Mouse (Mus musculus) spleen, adult 18-20 months (tissue): ENCODE measurements around the gene Ksr2.
"Not testable (repeated sequence)": the region's sequence is repeated elsewhere in the genome, so short reads cannot be mapped to it uniquely, and the experiment has no call there.

Experiments used
- DNase-seq, 2 experiments: peaks; one replicate each; pipeline ENCODE4 v3.0.0; 2022; ENCODE audit warnings: mixed read lengths in 2 of 2

Gene Ksr2

DNA sequence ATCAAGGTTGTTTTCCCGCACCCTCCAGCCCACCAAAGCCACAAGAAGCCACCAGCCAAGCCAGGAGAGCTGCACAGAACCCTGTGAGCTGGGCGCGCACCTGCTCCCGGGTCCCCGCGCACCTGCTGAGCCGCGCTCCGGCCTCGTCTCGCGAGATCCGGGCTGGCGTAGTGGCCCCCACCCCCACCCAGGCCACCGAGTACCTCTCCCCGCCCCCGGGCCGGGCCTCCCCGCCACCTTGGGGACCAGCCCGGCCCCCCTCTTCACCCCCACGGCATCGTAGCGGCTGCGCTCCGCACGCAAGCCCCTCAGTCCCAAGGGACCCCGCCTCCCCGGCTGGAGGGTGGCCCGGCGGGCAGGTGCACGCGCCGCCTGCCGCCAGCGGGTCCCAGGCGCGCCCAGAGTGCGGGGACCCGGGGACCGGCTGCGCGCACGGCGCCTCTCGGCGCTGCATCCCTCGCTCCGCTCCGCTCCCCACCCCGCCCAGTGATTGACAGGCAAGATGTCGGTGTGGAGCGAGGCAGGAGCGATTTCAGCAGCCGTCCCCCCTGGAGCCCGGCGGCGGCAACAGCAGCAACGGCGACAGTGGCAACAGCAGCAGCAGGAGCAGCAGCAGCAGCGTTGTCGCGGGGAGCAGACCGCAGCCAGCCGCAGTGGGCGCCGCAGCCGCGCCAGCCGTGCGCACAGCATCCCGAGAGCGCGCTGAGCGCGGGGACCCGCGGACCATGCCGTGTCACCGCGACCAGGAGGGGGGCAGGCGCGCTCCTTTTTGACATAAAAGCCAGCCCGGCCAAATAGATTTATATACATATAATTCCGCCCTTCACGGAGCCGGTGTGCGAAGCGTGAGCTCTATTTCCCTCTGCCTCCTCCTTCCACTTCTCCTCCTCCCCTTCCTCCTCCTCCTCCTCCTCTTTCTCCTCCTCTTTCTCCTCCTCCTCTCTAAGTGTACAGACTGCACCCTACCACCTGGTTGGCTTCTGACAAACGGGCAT lies at the start of gene Ksr2:
Gene Ksr2, plus strand, starts transcription at position 494 of the 995 bp plus-strand sequence.
- DNase-seq = peak in 1 of 2 experiments; percentile 12

DNA sequence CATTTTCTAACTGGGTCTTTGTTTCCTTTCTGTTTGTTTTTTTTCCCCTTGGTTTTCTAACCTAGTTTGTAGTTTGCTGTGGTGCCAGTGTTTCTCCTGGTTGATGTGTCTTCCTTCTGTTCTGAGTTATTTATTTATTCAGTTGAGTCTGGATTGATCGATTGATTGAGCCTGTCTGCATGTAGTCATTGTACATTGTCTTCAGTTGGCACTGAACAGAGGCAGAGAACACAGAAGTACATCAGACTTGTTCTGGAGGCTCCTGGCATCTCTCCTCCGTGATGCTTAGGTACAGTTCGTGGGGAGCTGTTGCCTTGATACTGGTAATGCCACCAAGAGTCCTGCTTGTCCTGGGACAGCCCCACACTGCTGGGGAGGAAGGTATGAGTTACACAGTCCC lies 49.0 kb upstream of the Ksr2 start:
- no peak for DNase-seq

GRCm38 (mm10) chr5:117365904-117366561 lies 47.8 kb upstream of the Ksr2 start:
- DNase-seq = no peak

GRCm38 (mm10) chr5:117367206-117367605 lies 46.6 kb upstream of the Ksr2 start:
- no peak for DNase-seq

- no peak for DNase-seq
These were observed 43.2 kb upstream of the Ksr2 start for GRCm38 (mm10) chr5:117370592-117370991.

DNA sequence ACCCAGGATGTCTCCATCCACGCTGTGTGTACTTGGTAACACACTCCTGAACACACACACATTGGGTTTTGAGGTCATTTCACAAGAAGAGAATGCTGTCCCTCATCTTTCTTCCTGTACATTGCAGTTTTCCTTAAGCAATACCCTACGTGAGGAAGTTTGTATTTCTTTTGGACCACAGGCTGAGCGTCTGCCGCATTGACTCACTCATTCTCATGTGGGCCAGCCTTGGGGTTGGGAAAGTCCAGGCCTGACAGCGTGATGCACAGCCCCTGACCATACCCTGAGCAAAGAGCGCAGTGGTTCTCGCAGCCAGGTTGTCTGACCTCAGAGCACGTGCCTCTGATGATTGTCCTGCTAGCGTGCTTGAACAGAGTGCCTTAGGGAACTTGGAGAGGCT lies 40.4 kb upstream of the Ksr2 start:
- DNase-seq = no peak

DNA sequence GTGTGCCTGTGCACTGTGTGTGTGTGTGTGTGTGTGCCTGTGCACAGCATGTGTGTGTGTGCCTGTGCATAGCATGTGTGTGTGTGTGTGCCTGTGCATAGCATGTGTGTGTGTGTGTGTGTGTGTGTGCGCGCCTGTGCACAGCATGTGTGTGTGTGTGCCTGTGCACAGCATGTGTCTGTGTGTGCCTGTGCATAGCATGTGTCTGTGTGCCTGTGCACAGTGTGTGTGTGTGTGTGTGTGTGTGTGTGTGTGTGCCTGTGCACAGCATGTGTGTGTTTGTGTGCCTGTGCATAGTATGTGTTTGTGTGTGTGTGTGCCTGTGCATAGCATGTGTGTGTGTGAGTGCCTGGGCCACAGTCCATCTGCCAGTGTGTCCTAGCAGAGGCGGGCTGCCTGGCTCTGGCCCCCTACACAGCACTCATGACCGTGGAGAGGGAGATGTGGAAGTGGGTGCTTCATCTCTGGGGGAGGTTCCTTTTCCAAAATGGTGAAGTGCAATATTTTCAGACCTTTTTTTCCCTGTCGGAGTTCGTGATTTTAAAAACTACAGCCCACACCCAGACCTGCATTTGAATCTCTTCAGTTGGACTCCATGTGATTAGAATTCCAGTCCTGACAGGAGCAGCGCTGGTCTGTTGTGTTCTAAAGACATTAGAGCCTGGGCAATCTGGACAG lies 39.3 kb upstream of the Ksr2 start:
- no peak for DNase-seq

- DNase-seq = no peak
These were observed 37.5 kb upstream of the Ksr2 start for GRCm38 (mm10) chr5:117376331-117376761.

DNA sequence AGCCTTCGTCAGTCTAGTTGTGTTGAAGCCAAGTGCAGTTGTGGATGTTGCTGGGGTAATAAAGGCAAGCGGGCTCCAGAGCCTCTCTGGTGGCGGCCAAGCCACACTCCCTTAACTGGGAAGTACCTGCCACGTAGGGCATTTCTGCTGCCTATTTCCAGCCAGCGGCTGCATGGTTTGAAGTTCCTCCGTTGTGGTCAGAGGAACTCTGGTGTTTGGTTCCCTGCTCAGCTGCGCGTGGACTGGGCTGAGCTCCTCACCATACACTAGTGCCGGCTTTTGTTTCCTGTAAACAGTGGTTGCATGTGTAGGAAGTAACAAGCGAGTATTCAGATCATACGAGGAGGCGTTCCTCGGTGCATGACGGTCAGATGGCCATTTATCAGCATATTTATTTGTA lies 36.1 kb upstream of the Ksr2 start:
- DNase-seq = peak; percentile 18 to 47

- no peak for DNase-seq
These were observed 33.6 kb upstream of the Ksr2 start for GRCm38 (mm10) chr5:117380199-117380598.

DNA sequence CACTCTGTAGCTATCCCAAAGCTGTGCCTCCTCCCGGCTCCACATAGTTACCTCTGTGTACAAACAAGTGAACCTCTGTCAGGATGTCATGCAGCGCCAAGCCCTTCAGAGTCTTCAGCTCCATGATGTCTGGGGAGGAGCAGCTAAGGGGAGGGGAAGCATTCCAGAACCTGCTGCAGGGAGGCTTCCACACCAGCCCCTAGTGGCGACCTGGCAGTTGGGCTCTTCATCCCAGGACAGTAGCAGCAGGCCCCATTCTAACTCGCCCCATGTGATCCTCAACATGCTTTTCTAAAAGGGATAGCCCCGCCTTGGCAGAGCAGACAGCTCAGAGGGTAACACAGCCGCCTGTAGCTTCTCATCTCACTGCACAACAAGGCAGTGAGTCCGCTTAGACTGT lies 32.0 kb upstream of the Ksr2 start:
- DNase-seq = no peak

- DNase-seq = no peak
These were observed 30.6 kb upstream of the Ksr2 start for GRCm38 (mm10) chr5:117383198-117383597.

GRCm38 (mm10) chr5:117388296-117388751 lies 25.5 kb upstream of the Ksr2 start:
- peak; percentile 44 to 54 for DNase-seq

GRCm38 (mm10) chr5:117388877-117389276 lies 24.9 kb upstream of the Ksr2 start, which contains the start of gene Rfc5:
TSS of gene Rfc5 (minus strand) at chr5:117389047.
- DNase-seq = peak; percentile 89 to 94

- no peak for DNase-seq
These were observed 22.9 kb upstream of the Ksr2 start for GRCm38 (mm10) chr5:117390895-117391294.

DNA sequence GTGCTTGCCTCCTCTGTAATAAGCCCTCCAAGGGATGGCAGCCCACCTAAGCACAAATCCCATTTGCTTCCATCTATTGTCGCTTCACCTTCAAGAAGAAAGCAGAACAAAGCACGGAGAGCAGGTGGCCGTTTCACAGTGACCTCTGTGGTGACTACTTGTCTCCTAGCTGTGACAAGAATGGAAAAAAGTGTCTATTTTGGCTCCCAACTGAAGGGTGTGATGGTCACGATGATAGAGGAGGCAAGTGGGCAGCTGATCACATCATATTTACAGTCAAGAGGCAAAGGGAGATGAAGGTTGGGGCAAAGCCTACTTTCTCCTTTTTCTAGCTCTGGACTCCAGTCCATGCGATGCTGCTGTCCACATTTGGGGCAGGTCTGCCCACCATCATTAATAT lies 18.0 kb upstream of the Ksr2 start:
- no peak for DNase-seq

DNA sequence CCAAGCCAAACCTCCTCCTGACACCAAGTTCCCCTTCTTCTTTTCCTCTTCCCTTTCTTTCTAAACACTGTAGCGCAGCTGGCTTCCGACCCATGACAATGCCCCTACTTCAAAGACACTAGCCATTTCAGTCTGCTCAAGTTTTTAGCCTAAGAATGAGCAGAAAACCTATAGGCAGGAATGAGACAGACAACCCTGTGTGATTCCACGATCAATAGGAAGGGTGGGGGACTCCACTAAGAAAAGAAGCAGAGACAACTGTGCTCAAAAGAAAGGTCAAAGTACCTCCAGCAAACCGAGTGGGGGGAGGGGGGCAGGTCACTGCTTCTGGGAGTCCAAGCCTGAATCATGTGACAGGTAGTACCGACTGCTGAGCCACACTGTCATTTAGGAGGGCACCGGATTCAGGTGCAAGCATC lies 17.2 kb upstream of the Ksr2 start:
- DNase-seq = no peak

- no peak for DNase-seq
These were observed 16.4 kb upstream of the Ksr2 start for GRCm38 (mm10) chr5:117397371-117397770.

- no peak for DNase-seq
These were observed 15.7 kb upstream of the Ksr2 start for GRCm38 (mm10) chr5:117398007-117398550.

GRCm38 (mm10) chr5:117399281-117399680 lies 14.5 kb upstream of the Ksr2 start:
- no peak for DNase-seq

DNA sequence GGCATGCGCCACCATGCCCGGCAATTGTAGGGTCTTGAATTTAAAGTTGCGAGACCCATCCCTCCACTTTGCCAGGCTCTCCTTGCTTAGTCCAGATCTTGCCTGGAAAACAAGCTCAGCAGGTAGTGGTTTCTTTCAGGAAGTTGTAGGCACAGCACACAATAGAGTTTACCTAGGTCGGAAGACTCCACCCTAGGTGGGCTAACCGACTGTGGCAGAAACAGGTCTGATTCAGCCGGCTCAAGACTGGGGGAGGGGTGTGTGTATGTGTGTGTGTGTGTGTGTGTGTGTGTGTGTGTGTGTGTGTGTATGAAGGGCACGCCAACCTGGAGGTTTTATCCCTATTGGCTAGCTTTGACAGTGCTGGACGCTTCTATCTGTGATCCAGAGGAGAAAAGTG lies 10.2 kb upstream of the Ksr2 start:
- DNase-seq = no peak

GRCm38 (mm10) chr5:117404671-117405070 lies 9.1 kb upstream of the Ksr2 start:
- DNase-seq = not testable (repeated sequence)

DNA sequence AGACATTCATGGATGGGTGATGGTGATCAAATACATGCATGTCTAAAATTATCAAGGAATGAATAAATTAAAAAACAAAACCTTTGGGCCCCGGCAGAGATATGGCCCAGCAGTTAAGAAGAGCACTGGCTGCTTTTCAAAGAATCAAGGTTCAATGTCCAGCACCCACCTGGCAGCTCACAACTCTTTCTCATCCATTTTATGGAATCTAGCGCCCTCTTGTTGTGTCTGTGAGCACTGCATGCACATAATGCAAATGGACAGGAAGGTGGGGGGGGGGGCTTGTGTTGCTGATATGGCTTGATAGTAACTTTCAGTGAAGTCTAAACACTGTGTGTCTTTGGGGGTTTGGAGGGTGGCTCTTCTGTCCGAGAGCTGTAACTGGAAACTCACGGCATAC lies 5.6 kb upstream of the Ksr2 start:
- peak; percentile 12 to 61 for DNase-seq
